Mouse (Mus musculus) forebrain, postnatal 0 days (tissue): ENCODE measurements around the gene Uba52. TPM values are rescaled to one million over a fixed set of nuclear protein-coding genes. Genes with fewer than 3 reads are reported as not detected.

Source experiments
- ATAC-seq: fragments of 200-750 bp; cut with Nextera tagmentation; 2 replicates; pipeline ENCODE4 v1.8.0; 2017; ENCODE audit warnings: mild to moderate bottlenecking, moderate library complexity
- DNase-seq: peaks from one replicate; pipeline ENCODE4 v3.0.0-alpha.2; 2015
- H3K27ac ChIP-seq: fragments of 300-500 bp; sonication (generic); 2 replicates; pipeline ENCODE4 v1.5.1; 2014; ENCODE audit warnings: low read depth, mild to moderate bottlenecking, antibody characterized with exemption, low read length, moderate library complexity, mixed read lengths
- H3K27me3 ChIP-seq: fragments of 300-500 bp; sonication (generic); 2 replicates; pipeline ENCODE4 v1.6.1; 2014; ENCODE audit warnings: mild to moderate bottlenecking, low read length, mixed read lengths; ENCODE audit not compliant: insufficient read depth
- H3K36me3 ChIP-seq: fragments of 300-500 bp; sonication (generic); 2 replicates; pipeline ENCODE4 v1.6.1; 2014; ENCODE audit warnings: mild to moderate bottlenecking, moderate library complexity; ENCODE audit not compliant: insufficient read depth
- H3K4me1 ChIP-seq: fragments of 300-500 bp; sonication (generic); 2 replicates; pipeline ENCODE4 v1.6.1; 2014; ENCODE audit warnings: antibody characterized with exemption; ENCODE audit not compliant: insufficient read depth
- H3K4me2 ChIP-seq: fragments of 300-500 bp; sonication (generic); 2 replicates; pipeline ENCODE4 v1.6.1; 2014; ENCODE audit warnings: low read depth, mild to moderate bottlenecking, moderate library complexity
- H3K4me3 ChIP-seq: fragments of 300-500 bp; sonication (generic); 2 replicates; pipeline ENCODE4 v1.5.1; 2014; ENCODE audit warnings: low read depth, low read length, mixed read lengths
- H3K9ac ChIP-seq: fragments of 300-500 bp; sonication (generic); 2 replicates; pipeline ENCODE4 v1.6.1; 2014; ENCODE audit warnings: mild to moderate bottlenecking
- H3K9me3 ChIP-seq: fragments of 300-500 bp; sonication (generic); 2 replicates; pipeline ENCODE4 v1.6.1; 2016; ENCODE audit warnings: low read length
- CTCF ChIP-seq: sonication (generic); IDR thresholded peaks from 2 replicates; pipeline ENCODE4 v1.5.1; 2016; ENCODE audit warnings: antibody characterized with exemption, control low read depth, low read depth
- WGBS: fragments of 180-500 bp; shearing (Covaris S2); extraction: QIAGEN DNeasy Blood & Tissue Kit; methylation state at CpG from one replicate; pipeline ENCODE4 v1.1.7; 2014; 5-methylcytosine and 5-hydroxymethylcytosine counted together
- polyA plus RNA-seq: library from polyadenylated mRNA; unstranded; fragments of >200 nt; fragmentation: Nextera tagmentation; extraction: Ambion mirVana; gene quantifications from 2 replicates; pipeline ENCODE4 v1.2.1, GENCODE M21; 2015
- total RNA-seq: library from RNA; depleted of rRNA; stranded (reverse); fragments of >200 nt; gene quantifications from 2 replicates; pipeline ENCODE4 v1.2.3, GENCODE M21; 2014

Uba52 gene
- total and polyA plus RNA-seq, 2 experiments from 2014 or later: 459 to 808 TPM

- H3K36me3 ChIP-seq: peaks cover 15% of the 10 kb centered on the region; the same call in 1 of the 2 replicates
- no peak for ATAC-seq
Measured at GRCm38 (mm10) chr8:70540507-70541071, 30.0 kb upstream of the Uba52 start.

GRCm38 (mm10) chr8:70540013-70540506 is 29.5 kb upstream of the Uba52 start:
- WGBS: 16% methylated on average over 4 of the region's 4 CpGs
- H3K9ac ChIP-seq: peak overlapping the region; percentile 84
- TF ChIP-seq CTCF: no peak
- no peaks in the 10 kb centered on the region for H3K9me3 ChIP-seq
- DNase-seq: no peak
- no peaks in the 10 kb centered on the region for H3K27me3 ChIP-seq
- peak overlapping the region; percentile 93 for H3K4me2 ChIP-seq
- peaks cover 20% of the 10 kb centered on the region for H3K36me3 ChIP-seq
- H3K27ac ChIP-seq: peak overlapping the region; percentile 91; the same call in 1 of the 2 replicates
- ATAC-seq: no peak
- peaks cover 11% of the 10 kb centered on the region; the same call in 1 of the 2 replicates for H3K4me1 ChIP-seq
- peak overlapping the region; percentile 90 for H3K4me3 ChIP-seq

More at GRCm38 (mm10) chr8:70540507-70541071, 30.0 kb upstream of the Uba52 start:
- Histone ChIP-seq H3K9ac (peak overlapping the region; percentile 84), H3K9me3 (no peaks in the 10 kb centered on the region), H3K4me1 (peaks cover 11% of the 10 kb centered on the region; the same call in 1 of the 2 replicates), H3K27me3 (no peaks in the 10 kb centered on the region), H3K4me3 (peak overlapping the region; percentile 90), H3K4me2 (peak overlapping the region; percentile 93), H3K27ac (no peak overlapping the region)
- no peak for DNase-seq
- TF ChIP-seq CTCF: no peak
- WGBS: 50% methylated on average over 7 of the region's 7 CpGs

DNA sequence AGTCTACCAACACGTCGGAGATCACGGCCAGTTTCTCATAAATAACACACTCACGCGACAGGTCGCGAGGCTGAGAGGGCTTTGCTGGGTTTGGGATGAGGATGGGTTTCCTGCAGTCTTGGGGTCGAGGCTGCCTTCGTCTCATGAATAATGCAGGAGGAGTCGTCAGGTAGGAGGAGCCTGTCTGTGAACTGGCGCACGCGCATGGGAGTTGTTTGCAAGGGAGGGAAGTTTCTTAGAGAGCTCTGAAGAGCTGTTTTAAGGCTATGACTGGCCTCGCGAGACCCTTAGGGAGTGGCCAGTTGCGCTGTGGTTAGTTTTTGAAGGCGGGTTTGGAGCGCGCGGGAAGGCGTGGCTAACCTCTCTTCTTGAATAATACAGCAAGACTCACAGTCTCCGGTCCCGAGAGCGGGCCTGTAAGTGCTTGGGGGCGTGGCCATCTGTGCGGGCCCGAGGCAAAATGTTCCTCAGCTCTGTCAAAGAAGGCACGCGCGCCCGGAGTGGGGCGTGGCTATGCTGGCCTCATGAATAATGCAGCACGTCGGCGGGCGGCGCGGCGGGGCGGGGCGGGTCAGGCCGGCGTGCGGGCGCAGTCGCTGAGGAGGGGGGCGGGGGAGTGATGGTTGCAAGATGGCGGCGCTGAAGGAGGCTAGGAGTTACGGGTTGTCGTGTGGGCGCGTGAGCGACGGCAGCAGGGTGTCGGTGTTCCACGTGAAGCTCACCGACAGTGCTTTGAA is 28.6 kb upstream of the Uba52 start, which contains the start of gene Ell:
Gene Ell, plus strand, starts transcription at position 381 of the 737 bp plus-strand sequence.
- WGBS: under 1% methylated on average over 53 of the region's 58 CpGs
- DNase-seq (peak; percentile 99), ATAC-seq (peak; percentile 91)
- no peaks in the 10 kb centered on the region for H3K27me3 ChIP-seq
- no peaks in the 10 kb centered on the region for H3K9me3 ChIP-seq
- peak within 1 kb of the TSS; percentile 90 for H3K4me3 ChIP-seq
- peaks cover 11% of the 10 kb centered on the region; the same call in 1 of the 2 replicates for H3K4me1 ChIP-seq
- peaks cover 28% of the 10 kb centered on the region for H3K36me3 ChIP-seq
- H3K4me2 ChIP-seq: peak within 1 kb of the TSS; percentile 93
- peak within 1 kb of the TSS; percentile 84 for H3K9ac ChIP-seq
- TF ChIP-seq CTCF: no peak
- H3K27ac ChIP-seq: peak within 1 kb of the TSS; percentile 91

- ATAC-seq: peak; percentile 85
- WGBS: under 1% methylated on average over 32 of the region's 32 CpGs
Measured at GRCm38 (mm10) chr8:70538633-70539076, 28.1 kb upstream of the Uba52 start.

DNA sequence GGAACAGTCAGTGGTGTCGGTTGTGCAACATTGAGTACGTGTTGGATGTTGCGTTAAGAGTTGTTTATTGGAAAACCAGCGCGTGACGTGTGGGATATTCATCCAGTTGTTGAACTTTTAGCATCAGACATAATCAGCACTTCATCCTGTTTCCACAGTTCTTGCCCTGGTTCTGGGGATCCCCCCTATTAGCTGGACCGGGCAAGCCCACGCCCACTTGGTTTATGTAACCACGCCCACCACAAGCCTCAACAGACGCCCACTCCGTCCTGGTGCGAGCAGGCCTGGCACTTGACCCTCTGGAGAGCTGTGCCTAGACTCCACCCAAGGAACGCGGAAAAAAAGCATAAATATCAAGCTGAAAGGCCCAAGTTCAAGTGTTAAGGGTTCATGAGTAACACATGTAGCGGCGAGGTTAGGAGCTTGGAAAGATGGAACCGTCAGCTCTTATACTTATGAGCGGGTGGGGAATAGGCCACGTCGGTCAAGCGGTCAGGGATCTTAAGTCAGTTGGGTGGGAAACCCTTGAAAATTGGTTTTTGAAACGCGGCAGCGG is 27.5 kb upstream of the Uba52 start:
- no peak for DNase-seq
- whole genome bisulfite sequencing: 15% methylated on average over 24 of the region's 24 CpGs
- ATAC-seq: no peak

More at GRCm38 (mm10) chr8:70538633-70539076, 28.1 kb upstream of the Uba52 start:
- Histone ChIP-seq H3K4me1 (peaks cover 11% of the 10 kb centered on the region; the same call in 1 of the 2 replicates), H3K4me2 (peak overlapping the region; percentile 93), H3K27ac (peak overlapping the region; percentile 91), H3K27me3 (no peaks in the 10 kb centered on the region), H3K9me3 (no peaks in the 10 kb centered on the region), H3K4me3 (peak overlapping the region; percentile 90), H3K36me3 (peaks cover 34% of the 10 kb centered on the region), H3K9ac (peak overlapping the region; percentile 84)
- peak; percentile 100 for DNase-seq
- no peak for TF ChIP-seq CTCF

GRCm38 (mm10) chr8:70535701-70536100 is 25.1 kb upstream of the Uba52 start:
- no peak for DNase-seq
- TF ChIP-seq CTCF: no peak
- no peak overlapping the region for H3K4me2 ChIP-seq
- H3K9me3 ChIP-seq: no peaks in the 10 kb centered on the region
- H3K36me3 ChIP-seq: peaks cover 63% of the 10 kb centered on the region
- H3K27ac ChIP-seq: no peak overlapping the region
- WGBS: 87% methylated on average over 2 of the region's 2 CpGs
- H3K27me3 ChIP-seq: no peaks in the 10 kb centered on the region
- ATAC-seq: no peak
- H3K9ac ChIP-seq: no peak overlapping the region
- H3K4me3 ChIP-seq: no peak overlapping the region
- H3K4me1 ChIP-seq: peaks cover 7% of the 10 kb centered on the region; the same call in 1 of the 2 replicates

More for the DNA sequence above, 27.5 kb upstream of the Uba52 start:
- peaks cover 39% of the 10 kb centered on the region for H3K36me3 ChIP-seq
- H3K9ac ChIP-seq: peak overlapping the region; percentile 84
- H3K4me1 ChIP-seq: peaks cover 11% of the 10 kb centered on the region; the same call in 1 of the 2 replicates
- no peaks in the 10 kb centered on the region for H3K27me3 ChIP-seq
- H3K9me3 ChIP-seq: no peaks in the 10 kb centered on the region
- no peak for TF ChIP-seq CTCF
- peak overlapping the region; percentile 90 for H3K4me3 ChIP-seq
- H3K27ac ChIP-seq: peak overlapping the region; percentile 91; the same call in 1 of the 2 replicates
- peak overlapping the region; percentile 93 for H3K4me2 ChIP-seq
